Mouse (Mus musculus): ENCODE results near the gene Tor2a. TPM values are rescaled to one million over a fixed set of nuclear protein-coding genes. Genes with fewer than 3 reads are reported as not detected.

The Tor2a gene
- total RNA-seq, 4 experiments from 2014 or later, result 22.6 to 31.1 (median 28.5) TPM

Small RNA genes within 50 kb of the gene (microRNA-seq; reads per million reads assigned to microRNA genes)
- gene Mir2861 (0 to 0.18 reads per million in 2 experiments), gene Mir3960 (0 reads per million in 2 experiments)

Other genes starting within 250 kb of the Tor2a start
- 10 to 100 TPM; 39.5 to 50.2 (median 47.2) TPM for gene Fam102a, start 221.9 kb upstream of the Tor2a start, total RNA-seq (2022)
- gene Dpm2, start 186.4 kb upstream of the Tor2a start, total RNA-seq (2022), result 10 to 100 TPM; 57.1 to 68.1 (median 62.4) TPM
- under 1 TPM in 1 of 4 experiments, not detected in 3; 0.46 TPM for gene Pip5kl1, start 182.4 kb upstream of the Tor2a start, total RNA-seq (2022)
- gene 9430097D07Rik, start 181.6 kb upstream of the Tor2a start, total RNA-seq (2022), result not detected
- 10 to 100 TPM in 3 of 4 experiments, 1 to 10 TPM in 1; 8.5 to 18.9 (median 13.8) TPM for gene St6galnac4, start 170.1 kb upstream of the Tor2a start, total RNA-seq (2022)
- 10 to 100 TPM; 42.7 to 61.4 (median 51.8) TPM for gene St6galnac6, start 157.5 kb upstream of the Tor2a start, total RNA-seq (2022)
- gene Ak1, start 135.5 kb upstream of the Tor2a start, total RNA-seq (2022), result 10 to 100 TPM; 24.1 to 57.3 (median 40.1) TPM
- gene Eng, start 110.6 kb upstream of the Tor2a start, total RNA-seq (2022), result 100 to 1,000 TPM in 3 of 4 experiments, 10 to 100 TPM in 1; 96.0 to 134 (median 120) TPM
- gene Fpgs, start 53.1 kb upstream of the Tor2a start, total RNA-seq (2022), result 10 to 100 TPM; 10.8 to 22.2 (median 18.7) TPM
- 100 to 1,000 TPM in 1 of 4 experiments, 10 to 100 TPM in 3; 80.8 to 110 (median 92.1) TPM for gene Cdk9, start 44.2 kb upstream of the Tor2a start, total RNA-seq (2022)
- 10 to 100 TPM; 12.4 to 23.9 (median 18.0) TPM for gene Sh2d3c, start 36.2 kb upstream of the Tor2a start, total RNA-seq (2022)
- not detected for gene 6330409D20Rik, start 16.2 kb upstream of the Tor2a start, total RNA-seq (2022)
- gene Ttc16, start 18.4 kb downstream of the Tor2a start, total RNA-seq (2022), result under 1 TPM in 3 of 4 experiments, not detected in 1; 0.28 to 0.54 (median 0.45) TPM
- gene Ptrh1, start 18.6 kb downstream of the Tor2a start, total RNA-seq (2022), result 10 to 100 TPM in 2 of 4 experiments, 1 to 10 TPM in 2; 5.4 to 17.8 (median 10.2) TPM
- not detected for gene Cfap157, start 27.2 kb downstream of the Tor2a start, total RNA-seq (2022)
- gene Stxbp1, start 90.0 kb downstream of the Tor2a start, total RNA-seq (2022), result 10 to 100 TPM; 23.8 to 50.5 (median 37.5) TPM
- 10 to 100 TPM; 18.7 to 35.3 (median 29.3) TPM for gene Fam129b, start 118.9 kb downstream of the Tor2a start, total RNA-seq (2022)
- 100 to 1,000 TPM; 137 to 206 (median 196) TPM for gene Rpl12, start 204.3 kb downstream of the Tor2a start, total RNA-seq (2022)
- gene Lrsam1, start 204.4 kb downstream of the Tor2a start, total RNA-seq (2022), result 10 to 100 TPM; 23.3 to 38.9 (median 28.5) TPM
- gene Slc2a8, start 224.8 kb downstream of the Tor2a start, total RNA-seq (2022), result 10 to 100 TPM; 19.8 to 28.5 (median 24.4) TPM